Mouse (Mus musculus): ENCODE results near the gene Jup. TPM values are rescaled to one million over a fixed set of nuclear protein-coding genes. Genes with fewer than 3 reads are reported as not detected.

Gene Jup
- polyA plus RNA-seq, 1 experiment from 2014 or later: 121 TPM

GRCm38 (mm10) chr11:100404456-100405074, 7.0 kb upstream of the Jup start:
- 94% methylated on average over 3 of the region's 3 CpGs for WGBS
- H3K4me2 ChIP-seq: no peak overlapping the region
- no peak for ATAC-seq (replicated peaks; ENCODE audit: low FRiP score)
- H3K9ac ChIP-seq: no peak overlapping the region
- peaks cover 31% of the 10 kb centered on the region for H3K4me1 ChIP-seq
- no peak overlapping the region for H3K27ac ChIP-seq
- H3K4me3 ChIP-seq (replicated peaks): no peak overlapping the region
- H3K27me3 ChIP-seq: no peaks in the 10 kb centered on the region
- no peaks in the 10 kb centered on the region for H3K9me3 ChIP-seq (replicated peaks)
- peaks cover 14% of the 10 kb centered on the region for H3K36me3 ChIP-seq

- H3K4me2 ChIP-seq: no peak overlapping the region
- WGBS: 44% methylated on average over 10 of the region's 10 CpGs
- no peaks in the 10 kb centered on the region for H3K27me3 ChIP-seq
- ATAC-seq (replicated peaks; ENCODE audit: low FRiP score): no peak
- no peaks in the 10 kb centered on the region for H3K9me3 ChIP-seq (replicated peaks)
- no peak overlapping the region for H3K4me3 ChIP-seq (replicated peaks)
- no peak overlapping the region for H3K27ac ChIP-seq
- H3K4me1 ChIP-seq: peaks cover 37% of the 10 kb centered on the region
- peaks cover 5% of the 10 kb centered on the region for H3K36me3 ChIP-seq
- no peak overlapping the region for H3K9ac ChIP-seq
Observed at GRCm38 (mm10) chr11:100403445-100404134, 6.0 kb upstream of the Jup start.

GRCm38 (mm10) chr11:100402682-100403081, 5.1 kb upstream of the Jup start:
- 66% methylated on average over 2 of the region's 2 CpGs for WGBS
- H3K4me1 ChIP-seq: peaks cover 39% of the 10 kb centered on the region
- no peaks in the 10 kb centered on the region for H3K27me3 ChIP-seq
- H3K9ac ChIP-seq: no peak overlapping the region
- no peak overlapping the region for H3K4me2 ChIP-seq
- H3K4me3 ChIP-seq (replicated peaks): no peak overlapping the region
- no peaks in the 10 kb centered on the region for H3K36me3 ChIP-seq
- ATAC-seq (replicated peaks; ENCODE audit: low FRiP score): no peak
- no peaks in the 10 kb centered on the region for H3K9me3 ChIP-seq (replicated peaks)
- no peak overlapping the region; the same call in 1 of the 2 replicates for H3K27ac ChIP-seq

GRCm38 (mm10) chr11:100402240-100402639, 4.7 kb upstream of the Jup start:
- H3K9me3 ChIP-seq (replicated peaks): no peaks in the 10 kb centered on the region
- H3K36me3 ChIP-seq: no peaks in the 10 kb centered on the region
- peaks cover 39% of the 10 kb centered on the region for H3K4me1 ChIP-seq
- H3K9ac ChIP-seq: no peak overlapping the region
- no peak overlapping the region for H3K27ac ChIP-seq
- H3K27me3 ChIP-seq: no peaks in the 10 kb centered on the region
- H3K4me2 ChIP-seq: peak overlapping the region; percentile 8; the same call in 1 of the 2 replicates
- WGBS: 26% methylated on average over 6 of the region's 6 CpGs
- no peak overlapping the region for H3K4me3 ChIP-seq (replicated peaks)
- ATAC-seq (replicated peaks; ENCODE audit: low FRiP score): no peak

GRCm38 (mm10) chr11:100400842-100401241, 3.3 kb upstream of the Jup start:
- Histone ChIP-seq H3K27ac (no peak overlapping the region), H3K4me1 (peaks cover 53% of the 10 kb centered on the region), H3K9me3 (replicated peaks) (no peaks in the 10 kb centered on the region), H3K9ac (no peak overlapping the region), H3K4me3 (replicated peaks) (no peak overlapping the region), H3K36me3 (no peaks in the 10 kb centered on the region), H3K4me2 (no peak overlapping the region), H3K27me3 (no peaks in the 10 kb centered on the region)
- 67% methylated on average over 6 of the region's 6 CpGs for WGBS
- no peak for ATAC-seq (replicated peaks; ENCODE audit: low FRiP score)

- WGBS: 76% methylated on average over 12 of the region's 12 CpGs
- Histone ChIP-seq H3K27ac (no peak overlapping the region), H3K36me3 (no peaks in the 10 kb centered on the region), H3K4me3 (replicated peaks) (no peak overlapping the region), H3K9ac (no peak overlapping the region), H3K4me2 (no peak overlapping the region), H3K4me1 (peaks cover 62% of the 10 kb centered on the region), H3K9me3 (replicated peaks) (no peaks in the 10 kb centered on the region), H3K27me3 (no peaks in the 10 kb centered on the region)
- ATAC-seq (replicated peaks; ENCODE audit: low FRiP score): no peak
Observed at GRCm38 (mm10) chr11:100399727-100400538, 2.4 kb upstream of the Jup start.

- no peak overlapping the region for H3K4me2 ChIP-seq
- no peaks in the 10 kb centered on the region for H3K9me3 ChIP-seq (replicated peaks)
- 78% methylated on average over 9 of the region's 9 CpGs for WGBS
- H3K4me3 ChIP-seq (replicated peaks): no peak overlapping the region
- H3K27ac ChIP-seq: peak overlapping the region; percentile 28; the same call in 1 of the 2 replicates
- H3K27me3 ChIP-seq: no peaks in the 10 kb centered on the region
- peaks cover 66% of the 10 kb centered on the region for H3K4me1 ChIP-seq
- no peak overlapping the region for H3K9ac ChIP-seq
- ATAC-seq (replicated peaks; ENCODE audit: low FRiP score): no peak
- no peaks in the 10 kb centered on the region for H3K36me3 ChIP-seq
Observed at GRCm38 (mm10) chr11:100399320-100399719, 1.8 kb upstream of the Jup start.

GRCm38 (mm10) chr11:100398517-100398916, 954 bp upstream of the Jup start:
- Histone ChIP-seq H3K9ac (no peak overlapping the region), H3K4me1 (peaks cover 66% of the 10 kb centered on the region), H3K36me3 (no peaks in the 10 kb centered on the region), H3K4me3 (replicated peaks) (no peak overlapping the region; the same call in 1 of the 2 replicates), H3K9me3 (replicated peaks) (no peaks in the 10 kb centered on the region), H3K4me2 (no peak overlapping the region; the same call in 1 of the 2 replicates), H3K27me3 (no peaks in the 10 kb centered on the region), H3K27ac (0 out of 2 replicates have a peak overlapping the region, but pooled peaks have one; percentile 23)
- 91% methylated on average over 7 of the region's 7 CpGs for WGBS
- ATAC-seq (replicated peaks; ENCODE audit: low FRiP score): no peak

GRCm38 (mm10) chr11:100396886-100397599, 520 bp downstream of the Jup start:
- Histone ChIP-seq H3K27me3 (no peaks in the 10 kb centered on the region), H3K27ac (peak overlapping the region; percentile 94), H3K36me3 (no peaks in the 10 kb centered on the region), H3K4me3 (replicated peaks) (peak overlapping the region; percentile 74), H3K9ac (peak overlapping the region; percentile 73), H3K9me3 (replicated peaks) (no peaks in the 10 kb centered on the region), H3K4me1 (peaks cover 66% of the 10 kb centered on the region), H3K4me2 (peak overlapping the region; percentile 70)
- WGBS: 1% methylated on average over 42 of the region's 42 CpGs
- peak; percentile 38 for ATAC-seq (replicated peaks; ENCODE audit: low FRiP score)

GRCm38 (mm10) chr11:100395861-100396631, 1.5 kb downstream of the Jup start:
- Histone ChIP-seq H3K9ac (peak overlapping the region; percentile 73), H3K4me1 (peaks cover 74% of the 10 kb centered on the region), H3K9me3 (replicated peaks) (no peaks in the 10 kb centered on the region), H3K27me3 (no peaks in the 10 kb centered on the region), H3K27ac (peak overlapping the region; percentile 94), H3K36me3 (no peaks in the 10 kb centered on the region), H3K4me3 (replicated peaks) (peak overlapping the region; percentile 74), H3K4me2 (peak overlapping the region; percentile 70)
- ATAC-seq (replicated peaks; ENCODE audit: low FRiP score): no peak
- WGBS: 31% methylated on average over 17 of the region's 17 CpGs

- 7% methylated on average over 11 of the region's 11 CpGs for WGBS
Observed at GRCm38 (mm10) chr11:100395200-100395599, 2.4 kb downstream of the Jup start.

More at GRCm38 (mm10) chr11:100395200-100395599, 2.4 kb downstream of the Jup start:
- peak overlapping the region; percentile 74 for H3K4me3 ChIP-seq (replicated peaks)
- H3K36me3 ChIP-seq: no peaks in the 10 kb centered on the region
- ATAC-seq (replicated peaks; ENCODE audit: low FRiP score): peak; percentile 4; the same call in 1 of the 2 replicates
- H3K27me3 ChIP-seq: no peaks in the 10 kb centered on the region
- H3K9me3 ChIP-seq (replicated peaks): no peaks in the 10 kb centered on the region
- peak overlapping the region; percentile 94 for H3K27ac ChIP-seq
- peaks cover 82% of the 10 kb centered on the region for H3K4me1 ChIP-seq
- H3K4me2 ChIP-seq: peak overlapping the region; percentile 70
- H3K9ac ChIP-seq: peak overlapping the region; percentile 10; the same call in 1 of the 2 replicates

All from kidney, embryonic 15.5 days (tissue).